Mouse (Mus musculus) Muller cell, postnatal 12 days (primary cell): Measurements from ENCODE around the gene Mrpl58.
A peak's percentile ranks its signal among the peaks of the same experiment; 100 is the strongest.
"Not testable (repeated sequence)": the region's sequence is repeated elsewhere in the genome, so short reads cannot be mapped to it uniquely, and the experiment has no call there.

Experiments used
- DNase-seq: peaks from one replicate; pipeline ENCODE4 v3.0.0-alpha.2; 2015; ENCODE audit errors: inconsistent ontology term

Mrpl58 gene

GRCm38 (mm10) chr11:115381743-115382539 lies 21.6 kb upstream of the Mrpl58 start, which contains the start of gene Cdr2l:
Cdr2l (plus strand) TSS chr11:115381916.
- peak; percentile 94 for DNase-seq

- DNase-seq = no peak
Observed at GRCm38 (mm10) chr11:115382891-115383290, 20.7 kb upstream of the Mrpl58 start.

- DNase-seq = peak; percentile 29
Observed at GRCm38 (mm10) chr11:115383701-115384474, 19.7 kb upstream of the Mrpl58 start.

- DNase-seq = peak; percentile 8
Observed at GRCm38 (mm10) chr11:115384587-115384986, 19.0 kb upstream of the Mrpl58 start.

- not testable (repeated sequence) for DNase-seq
Observed at GRCm38 (mm10) chr11:115386859-115387258, 16.7 kb upstream of the Mrpl58 start.

- DNase-seq = no peak
Observed at GRCm38 (mm10) chr11:115391358-115391757, 12.2 kb upstream of the Mrpl58 start.

- no peak for DNase-seq
Observed at GRCm38 (mm10) chr11:115393721-115394325, 9.7 kb upstream of the Mrpl58 start.

- no peak for DNase-seq
Observed at GRCm38 (mm10) chr11:115398085-115398484, 5.5 kb upstream of the Mrpl58 start.

GRCm38 (mm10) chr11:115400126-115400525 lies 3.4 kb upstream of the Mrpl58 start:
- DNase-seq = peak; percentile 73

GRCm38 (mm10) chr11:115400630-115401391 lies 2.7 kb upstream of the Mrpl58 start:
- DNase-seq = no peak

- no peak for DNase-seq
Observed at GRCm38 (mm10) chr11:115405723-115406122, 2.2 kb downstream of the Mrpl58 start.

- DNase-seq = no peak
Observed at GRCm38 (mm10) chr11:115406858-115407401, 3.4 kb downstream of the Mrpl58 start.

GRCm38 (mm10) chr11:115408266-115408920 lies 4.8 kb downstream of the Mrpl58 start:
- DNase-seq = no peak

- peak; percentile 46 for DNase-seq
Observed at GRCm38 (mm10) chr11:115409556-115409955, 6.0 kb downstream of the Mrpl58 start.

- peak; percentile 97 for DNase-seq
Observed at GRCm38 (mm10) chr11:115419531-115420237, 16.1 kb downstream of the Mrpl58 start, which contains the start of the genes Atp5h and Kctd2. Atp5h (minus strand) TSS chr11:115419962. Kctd2 (plus strand) TSS chr11:115420128.

- DNase-seq = peak; percentile 72
Observed at GRCm38 (mm10) chr11:115420336-115421190, 17.0 kb downstream of the Mrpl58 start.

- DNase-seq = no peak
Observed at GRCm38 (mm10) chr11:115421328-115421727, 17.8 kb downstream of the Mrpl58 start.

GRCm38 (mm10) chr11:115421972-115422371 lies 18.4 kb downstream of the Mrpl58 start:
- DNase-seq = no peak

GRCm38 (mm10) chr11:115423091-115423490 lies 19.5 kb downstream of the Mrpl58 start:
- no peak for DNase-seq
